Mouse (Mus musculus) limb, embryonic 15.5 days (tissue): Measurements from ENCODE around the gene Tbc1d4. TPM values are rescaled to one million over a fixed set of nuclear protein-coding genes. Genes with fewer than 3 reads are reported as not detected.
A peak's percentile ranks its signal among the peaks of the same experiment; 100 is the strongest.

Experiments
- ATAC-seq: fragments of 200-750 bp; cut with Nextera tagmentation; 2 replicates; pipeline ENCODE4 v1.8.0; 2017; ENCODE audit warnings: low read depth, moderate TSS enrichment; ENCODE audit not compliant: insufficient number of reproducible peaks, low FRiP score, low TSS enrichment
- H3K27ac ChIP-seq: fragments of 300-500 bp; sonication (generic); 2 replicates; pipeline ENCODE4 v1.5.1; 2015; ENCODE audit warnings: moderate library complexity, mild to moderate bottlenecking, inconsistent platforms
- H3K27me3 ChIP-seq: fragments of 300-500 bp; sonication (generic); 2 replicates; pipeline ENCODE4 v1.6.1; 2015; ENCODE audit warnings: inconsistent platforms
- H3K36me3 ChIP-seq: fragments of 300-500 bp; sonication (generic); 2 replicates; pipeline ENCODE4 v1.6.1; 2015; ENCODE audit warnings: inconsistent platforms
- H3K4me1 ChIP-seq: fragments of 300-500 bp; sonication (generic); 2 replicates; pipeline ENCODE4 v1.6.1; 2015; ENCODE audit warnings: inconsistent platforms
- H3K4me2 ChIP-seq: fragments of 300-500 bp; sonication (generic); 2 replicates; pipeline ENCODE4 v1.6.1; 2015; ENCODE audit warnings: mild to moderate bottlenecking, inconsistent platforms
- H3K4me3 ChIP-seq: fragments of 300-500 bp; sonication (generic); 2 replicates; pipeline ENCODE4 v1.5.1; 2015; ENCODE audit warnings: mild to moderate bottlenecking, inconsistent platforms
- H3K9ac ChIP-seq: fragments of 300-500 bp; sonication (generic); 2 replicates; pipeline ENCODE4 v1.6.1; 2015; ENCODE audit warnings: inconsistent platforms
- H3K9me3 ChIP-seq: fragments of 300-500 bp; sonication (generic); 2 replicates; pipeline ENCODE4 v1.6.1; 2016; ENCODE audit warnings: inconsistent platforms
- WGBS: fragments of 180-500 bp; shearing (Covaris S2); methylation state at CpG from one replicate; pipeline ENCODE4 v1.1.7; 2015; 5-methylcytosine and 5-hydroxymethylcytosine counted together
- polyA plus RNA-seq: library from polyadenylated mRNA; unstranded; fragments of >200 nt; fragmentation: Nextera tagmentation; extraction: Ambion mirVana; gene quantifications from 2 replicates; pipeline ENCODE4 v1.2.1, GENCODE M21; 2015

Tbc1d4 gene
- polyA plus RNA-seq = 11.5 and 12.5 TPM in 2 replicates

DNA sequence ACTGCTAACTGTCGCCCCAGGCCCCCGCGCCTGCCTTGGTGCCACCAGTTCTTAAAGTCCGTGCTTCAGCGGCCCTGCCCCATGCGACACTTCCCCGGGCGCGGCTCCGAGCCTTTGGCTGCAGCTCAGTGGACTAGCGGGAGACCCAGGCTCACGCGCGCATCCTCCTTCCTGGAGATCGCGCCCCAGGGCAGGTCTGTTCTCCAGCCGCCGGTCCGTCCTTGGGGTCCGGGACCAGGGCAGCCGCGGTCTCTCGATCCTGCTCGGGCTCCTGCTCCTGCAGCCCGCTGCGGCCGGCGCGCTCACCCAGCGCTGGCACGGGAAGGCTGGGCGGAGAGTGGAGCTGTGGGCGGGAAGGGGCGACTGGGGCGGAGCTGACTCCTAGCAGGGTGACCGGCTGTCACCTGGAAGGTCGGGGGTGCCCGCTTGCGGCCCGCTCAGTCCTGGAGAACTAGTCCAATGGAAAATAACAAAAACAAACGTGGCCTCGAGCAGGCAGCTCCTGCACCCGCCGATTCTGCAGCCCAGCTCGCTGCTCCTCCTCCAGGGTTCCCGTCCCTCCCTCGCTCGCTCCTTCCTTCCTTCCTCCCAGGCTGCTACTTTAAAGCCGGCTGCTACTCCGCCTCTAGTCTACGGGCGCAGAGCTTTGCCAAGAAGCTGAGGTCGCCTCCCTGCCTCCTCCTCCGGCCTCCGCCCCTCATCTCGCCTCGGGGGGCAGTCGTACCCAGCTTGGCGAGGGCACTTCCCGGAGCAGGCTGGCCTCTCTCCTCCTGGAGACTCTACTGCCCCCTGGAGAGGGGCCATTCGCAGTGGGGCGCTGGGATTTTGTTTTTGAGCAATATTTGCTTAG, at the start of gene Tbc1d4:
Gene Tbc1d4 (minus strand): TSS at position 673 of the 850 bp plus-strand sequence.
- peak within 1 kb of the TSS; percentile 72 for H3K4me3 ChIP-seq
- H3K4me2 ChIP-seq = peak within 1 kb of the TSS; percentile 98
- peak; percentile 89 for ATAC-seq
- peak within 1 kb of the TSS; percentile 73 for H3K9ac ChIP-seq
- no peaks in the 10 kb centered on the region for H3K36me3 ChIP-seq
- WGBS = under 1% methylated on average over 62 of the region's 62 CpGs
- H3K27me3 ChIP-seq = no peaks in the 10 kb centered on the region; the same call in 1 of the 2 replicates
- H3K27ac ChIP-seq = peak within 1 kb of the TSS; percentile 78
- H3K9me3 ChIP-seq = no peaks in the 10 kb centered on the region
- peaks cover 8% of the 10 kb centered on the region for H3K4me1 ChIP-seq

- H3K4me2 ChIP-seq = no peak overlapping the region
- H3K4me1 ChIP-seq = peaks cover 3% of the 10 kb centered on the region
- no peak for ATAC-seq
- no peaks in the 10 kb centered on the region for H3K9me3 ChIP-seq
- no peaks in the 10 kb centered on the region for H3K27me3 ChIP-seq
- H3K4me3 ChIP-seq = no peak overlapping the region
- H3K27ac ChIP-seq = no peak overlapping the region
- WGBS = 80% methylated on average over 10 of the region's 10 CpGs
- H3K9ac ChIP-seq = no peak overlapping the region
- no peaks in the 10 kb centered on the region for H3K36me3 ChIP-seq
Measured at GRCm38 (mm10) chr14:101656307-101656706, 47.3 kb upstream of the Tbc1d4 start.

DNA sequence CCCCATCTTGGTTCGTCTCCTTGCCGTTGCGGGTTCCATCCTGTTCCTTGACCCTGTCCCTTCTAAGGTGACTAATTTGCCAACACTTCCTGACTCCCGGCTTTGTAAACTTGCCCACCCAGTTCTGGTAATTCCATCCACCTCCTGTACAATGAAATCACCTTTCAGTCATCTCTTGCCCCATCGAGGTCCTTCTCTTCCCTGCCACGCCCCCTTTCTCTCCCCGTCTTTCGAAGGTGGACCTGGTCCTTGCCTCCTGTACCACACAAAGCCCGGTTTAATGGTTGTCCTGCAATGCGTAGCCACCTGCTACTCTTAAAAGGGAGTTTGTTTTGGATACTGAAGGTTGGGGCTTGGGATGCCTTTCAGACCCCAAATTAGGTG, 45.5 kb upstream of the Tbc1d4 start:
- Histone ChIP-seq H3K4me3 (peak overlapping the region; percentile 88), H3K9ac (peak overlapping the region; percentile 83), H3K4me2 (peak overlapping the region; percentile 91), H3K9me3 (no peaks in the 10 kb centered on the region), H3K36me3 (no peaks in the 10 kb centered on the region), H3K27me3 (no peaks in the 10 kb centered on the region), H3K4me1 (peaks cover 3% of the 10 kb centered on the region), H3K27ac (no peak overlapping the region)
- no peak for ATAC-seq
- WGBS = 3% methylated on average over 10 of the region's 10 CpGs

DNA sequence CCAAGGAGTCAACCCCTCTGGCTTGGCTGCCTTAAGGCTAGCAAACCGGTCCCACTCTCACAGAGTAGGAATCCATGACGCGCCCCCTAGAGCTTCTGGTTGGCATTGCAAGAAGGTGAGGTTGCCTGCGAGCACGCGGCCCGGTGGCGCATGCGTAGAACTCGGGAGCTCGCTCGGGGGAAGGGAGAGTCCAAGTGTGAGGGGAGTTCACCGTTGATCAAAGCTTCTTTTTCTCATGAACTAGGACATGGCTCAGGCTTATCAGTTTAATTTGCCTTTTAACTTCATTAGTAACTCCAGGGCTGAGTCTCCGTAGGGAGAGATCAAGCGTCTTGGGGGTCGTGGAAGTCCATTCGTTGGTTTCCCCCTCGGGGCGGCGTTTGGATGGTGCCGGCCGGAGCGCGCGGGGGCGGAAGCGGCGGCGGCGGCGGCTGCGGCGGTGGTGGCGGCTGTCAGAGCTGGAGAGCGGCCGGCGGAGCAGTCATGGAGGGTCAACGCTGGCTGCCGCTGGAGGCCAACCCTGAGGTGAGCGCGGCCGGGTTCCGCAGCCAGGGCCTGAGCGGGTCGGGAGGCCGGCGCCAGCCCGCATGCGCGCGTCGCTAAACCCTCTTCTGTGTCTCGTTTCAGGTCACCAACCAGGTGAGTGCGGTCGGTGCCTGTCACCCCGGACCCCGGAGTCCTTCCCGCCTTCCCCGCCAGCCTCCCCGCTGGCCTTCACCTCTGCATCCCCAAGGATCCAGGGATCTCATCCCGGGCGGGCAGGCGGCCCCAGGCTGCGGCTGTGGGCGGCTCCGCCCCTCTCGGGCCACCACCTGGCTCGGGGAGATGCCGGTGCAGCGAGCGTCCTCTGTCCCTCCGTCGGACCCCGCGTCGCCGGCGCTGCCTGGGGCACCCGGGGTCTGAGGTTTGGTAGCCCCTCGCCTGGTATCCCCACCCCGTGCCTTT, 44.9 kb upstream of the Tbc1d4 start, which contains the start of gene Uchl3:
Gene Uchl3 (plus strand): TSS at position 387 of the 945 bp plus-strand sequence.
- no peaks in the 10 kb centered on the region for H3K9me3 ChIP-seq
- WGBS = 0% methylated on average over 67 of the region's 81 CpGs
- H3K27ac ChIP-seq = peak within 1 kb of the TSS; percentile 80
- H3K36me3 ChIP-seq = no peaks in the 10 kb centered on the region
- H3K4me3 ChIP-seq = peak within 1 kb of the TSS; percentile 88
- H3K27me3 ChIP-seq = no peaks in the 10 kb centered on the region
- peak within 1 kb of the TSS; percentile 91 for H3K4me2 ChIP-seq
- H3K9ac ChIP-seq = peak within 1 kb of the TSS; percentile 83
- ATAC-seq = peak; percentile 89
- peaks cover 3% of the 10 kb centered on the region for H3K4me1 ChIP-seq

DNA sequence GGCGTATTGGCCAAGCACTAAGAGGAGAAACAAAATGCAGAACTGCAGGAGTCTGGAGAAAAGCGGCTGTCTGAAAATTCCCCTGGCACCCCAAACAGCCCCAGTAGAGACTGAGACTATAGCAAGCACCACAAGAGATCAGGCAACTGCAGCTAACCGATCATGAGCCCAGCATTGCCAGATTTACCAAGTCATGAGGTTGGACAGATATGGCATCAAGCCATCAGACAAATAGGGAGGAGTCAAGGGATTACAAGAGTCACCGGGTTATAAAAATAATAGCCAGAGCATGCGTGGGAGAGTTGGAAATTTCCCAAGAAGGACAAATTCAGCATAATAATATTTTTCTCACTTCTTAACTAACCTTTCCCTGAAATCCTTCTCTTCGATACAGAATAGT, 43.6 kb upstream of the Tbc1d4 start:
- Histone ChIP-seq H3K4me3 (no peak overlapping the region), H3K4me1 (peaks cover 3% of the 10 kb centered on the region), H3K36me3 (no peaks in the 10 kb centered on the region), H3K9me3 (no peaks in the 10 kb centered on the region), H3K4me2 (no peak overlapping the region), H3K9ac (no peak overlapping the region), H3K27me3 (no peaks in the 10 kb centered on the region), H3K27ac (no peak overlapping the region)
- 89% methylated on average over 6 of the region's 6 CpGs for WGBS
- no peak for ATAC-seq

- no peak for ATAC-seq
- H3K9me3 ChIP-seq = no peaks in the 10 kb centered on the region
- H3K4me2 ChIP-seq = no peak overlapping the region
- H3K27ac ChIP-seq = no peak overlapping the region
- H3K4me3 ChIP-seq = no peak overlapping the region
- no peaks in the 10 kb centered on the region for H3K36me3 ChIP-seq
- no peak overlapping the region for H3K9ac ChIP-seq
- H3K4me1 ChIP-seq = peaks cover 3% of the 10 kb centered on the region
- 73% methylated on average over 4 of the region's 4 CpGs for WGBS
- no peaks in the 10 kb centered on the region for H3K27me3 ChIP-seq
Measured at GRCm38 (mm10) chr14:101650551-101650950, 41.6 kb upstream of the Tbc1d4 start.

DNA sequence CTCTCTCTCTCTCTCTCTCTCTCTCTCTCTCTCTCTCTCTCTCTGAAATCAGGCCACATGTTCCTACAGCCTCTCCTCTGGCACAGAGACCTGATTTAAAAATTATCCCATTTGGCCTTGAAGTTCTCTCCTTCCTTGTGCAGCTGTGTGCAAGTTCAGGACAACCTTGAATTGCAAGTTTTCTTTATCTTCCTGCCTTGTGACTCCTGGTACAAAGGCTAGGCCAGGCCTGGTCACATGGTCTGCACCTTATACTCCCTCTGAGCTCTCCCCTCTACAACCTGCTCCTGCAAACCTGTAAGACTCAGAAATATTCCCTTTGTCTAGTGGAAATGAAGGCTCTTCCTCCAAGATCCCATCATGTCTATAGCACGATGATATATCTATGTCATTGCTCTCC, 36.0 kb upstream of the Tbc1d4 start:
- WGBS = 91% methylated on average over 1 of the region's 1 CpGs

DNA sequence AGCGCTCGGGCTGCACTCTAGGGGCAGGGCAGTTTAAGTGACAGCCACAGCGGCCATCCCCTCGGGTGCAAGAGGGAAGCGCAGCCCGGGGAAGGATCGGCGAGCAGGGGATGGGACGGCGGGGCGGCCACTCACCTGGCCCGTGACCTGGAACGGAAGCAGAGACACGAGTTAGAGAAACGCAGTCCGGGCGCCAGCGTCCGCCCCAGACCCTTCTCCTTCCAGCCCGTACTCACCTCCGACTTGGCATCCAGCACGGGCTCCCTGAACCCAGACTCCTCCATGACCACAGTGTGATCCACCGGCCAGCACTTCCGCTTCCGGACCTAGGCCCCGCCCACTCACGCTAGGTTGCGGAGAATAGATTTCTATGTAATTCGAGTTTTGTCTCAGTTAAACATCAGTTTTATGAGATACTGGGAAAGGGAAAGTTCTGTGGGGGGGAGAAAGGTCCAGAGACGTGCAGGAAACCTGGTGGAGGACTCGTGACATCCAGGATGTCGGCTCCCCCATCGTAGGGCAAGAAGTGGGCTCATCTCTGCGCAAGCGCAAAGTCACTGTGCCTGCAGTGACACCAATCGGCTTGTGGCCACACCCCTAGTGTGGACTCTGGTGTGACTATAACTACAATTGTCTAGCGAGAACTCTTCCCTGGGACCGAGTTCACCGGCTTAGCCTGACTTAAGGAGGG, 31.3 kb upstream of the Tbc1d4 start, which contains the start of gene Commd6:
Gene Commd6 (minus strand): TSS at position 534 of the 691 bp plus-strand sequence.
- no peaks in the 10 kb centered on the region for H3K9me3 ChIP-seq
- no peaks in the 10 kb centered on the region for H3K27me3 ChIP-seq
- H3K27ac ChIP-seq = peak within 1 kb of the TSS; percentile 88
- H3K4me2 ChIP-seq = peak within 1 kb of the TSS; percentile 65
- H3K9ac ChIP-seq = peak within 1 kb of the TSS; percentile 78
- peaks cover 5% of the 10 kb centered on the region; the same call in 1 of the 2 replicates for H3K36me3 ChIP-seq
- WGBS = under 1% methylated on average over 39 of the region's 39 CpGs
- ATAC-seq = peak; percentile 95
- peak within 1 kb of the TSS; percentile 92 for H3K4me3 ChIP-seq
- H3K4me1 ChIP-seq = peaks cover 5% of the 10 kb centered on the region; the same call in 1 of the 2 replicates

More for the DNA sequence above, 36.0 kb upstream of the Tbc1d4 start:
- H3K4me1 ChIP-seq = no peaks in the 10 kb centered on the region
- no peak overlapping the region for H3K9ac ChIP-seq
- no peaks in the 10 kb centered on the region for H3K36me3 ChIP-seq
- no peak for ATAC-seq
- H3K27ac ChIP-seq = no peak overlapping the region
- H3K27me3 ChIP-seq = no peaks in the 10 kb centered on the region
- H3K4me3 ChIP-seq = no peak overlapping the region
- H3K9me3 ChIP-seq = no peaks in the 10 kb centered on the region
- H3K4me2 ChIP-seq = no peak overlapping the region

- Histone ChIP-seq H3K4me3 (no peak overlapping the region), H3K9ac (no peak overlapping the region), H3K36me3 (peaks cover 15% of the 10 kb centered on the region; the same call in 1 of the 2 replicates), H3K27me3 (no peaks in the 10 kb centered on the region), H3K27ac (no peak overlapping the region), H3K4me2 (no peak overlapping the region), H3K4me1 (peaks cover 5% of the 10 kb centered on the region; the same call in 1 of the 2 replicates), H3K9me3 (no peaks in the 10 kb centered on the region)
- no peak for ATAC-seq
- WGBS = 93% methylated on average over 6 of the region's 6 CpGs
Measured at GRCm38 (mm10) chr14:101637381-101637780, 28.4 kb upstream of the Tbc1d4 start.

- Histone ChIP-seq H3K9ac (no peak overlapping the region), H3K27ac (no peak overlapping the region), H3K27me3 (no peaks in the 10 kb centered on the region), H3K36me3 (peaks cover 17% of the 10 kb centered on the region; the same call in 1 of the 2 replicates), H3K4me3 (no peak overlapping the region), H3K9me3 (no peaks in the 10 kb centered on the region), H3K4me1 (peaks cover 5% of the 10 kb centered on the region; the same call in 1 of the 2 replicates), H3K4me2 (no peak overlapping the region)
- WGBS = 96% methylated on average over 1 of the region's 1 CpGs
- no peak for ATAC-seq
Measured at GRCm38 (mm10) chr14:101635765-101636164, 26.8 kb upstream of the Tbc1d4 start.

- Histone ChIP-seq H3K9me3 (no peaks in the 10 kb centered on the region), H3K27ac (no peak overlapping the region), H3K36me3 (peaks cover 15% of the 10 kb centered on the region; the same call in 1 of the 2 replicates), H3K4me2 (no peak overlapping the region), H3K4me3 (no peak overlapping the region), H3K9ac (no peak overlapping the region), H3K4me1 (no peaks in the 10 kb centered on the region), H3K27me3 (no peaks in the 10 kb centered on the region)
- 77% methylated on average over 2 of the region's 2 CpGs for WGBS
- ATAC-seq = no peak
Measured at GRCm38 (mm10) chr14:101630548-101630947, 21.6 kb upstream of the Tbc1d4 start.
